Mouse (Mus musculus) urinary bladder, adult 18-20 months (tissue): ENCODE measurements around the gene Mipol1.

Experiments
- DNase-seq, 2 experiments: peaks; one replicate each; pipeline ENCODE4 v3.0.0; 2022; ENCODE audit warnings: low spot score in 2 of 2, mixed read lengths in 2 of 2

The Mipol1 gene

GRCm38 (mm10) chr12:57515702-57516377, 285.6 kb downstream of the Mipol1 start:
- peak in 1 of 2 experiments; percentile 34 for DNase-seq

- no peak for DNase-seq
Measured at GRCm38 (mm10) chr12:57528335-57528734, 298.1 kb downstream of the Mipol1 start.

DNA sequence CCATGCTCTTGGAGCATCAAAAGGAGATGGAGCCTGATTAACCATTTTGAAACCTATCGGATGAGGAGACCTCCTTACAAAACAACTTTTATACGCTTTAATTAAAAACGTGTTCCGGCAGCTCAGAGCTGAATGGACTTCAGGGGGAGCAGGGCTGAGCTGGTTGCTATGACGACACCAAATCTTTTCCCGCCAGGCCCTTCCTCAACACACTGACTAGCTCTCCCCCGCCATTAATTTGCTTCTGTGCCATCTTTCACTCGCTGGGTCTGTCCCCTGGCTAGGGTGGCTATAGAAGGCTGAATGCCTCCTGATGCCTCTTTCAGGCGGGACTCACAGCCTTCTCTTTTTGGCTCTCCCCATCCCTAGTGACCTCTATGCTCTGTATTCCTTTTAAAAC, 300.2 kb downstream of the Mipol1 start:
- no peak for DNase-seq

- no peak for DNase-seq
Measured at GRCm38 (mm10) chr12:57534517-57534878, 304.3 kb downstream of the Mipol1 start.

DNA sequence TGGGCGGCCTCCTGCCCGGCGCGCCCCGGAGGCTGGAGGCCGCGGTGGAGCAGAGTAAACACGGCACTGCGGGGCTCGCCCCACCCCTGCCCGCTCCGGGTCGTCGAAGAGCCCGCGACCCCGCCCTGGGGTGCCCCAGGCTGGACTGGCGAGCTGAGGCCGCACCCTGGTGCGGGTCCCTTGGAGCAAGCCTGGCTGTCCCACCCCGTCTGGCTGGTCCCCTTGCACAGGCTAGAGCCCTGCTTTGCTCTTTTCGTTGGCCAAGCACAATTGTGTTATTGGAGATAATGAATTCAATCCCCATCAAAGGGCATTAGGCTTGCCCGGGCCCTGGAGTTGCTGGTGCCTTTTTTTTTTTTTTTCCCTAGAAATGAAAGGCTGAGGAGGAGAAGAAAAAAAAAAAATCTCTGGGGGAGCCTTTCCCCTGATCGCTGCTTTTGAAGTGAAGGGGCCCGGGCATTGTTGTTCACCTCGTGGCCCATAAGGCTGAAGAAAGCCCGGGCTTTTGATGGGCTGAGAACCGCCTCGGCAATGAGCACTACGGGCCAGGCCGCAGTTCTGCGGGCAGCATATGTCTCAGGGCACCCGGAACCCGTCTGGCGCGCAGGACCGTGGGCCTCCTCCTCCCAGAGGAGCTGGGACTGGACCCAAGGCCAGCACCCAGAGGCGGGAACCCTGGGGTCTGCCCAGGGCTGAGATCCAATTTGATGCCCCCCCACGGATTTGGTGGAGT, 304.8 kb downstream of the Mipol1 start:
- DNase-seq: no peak

GRCm38 (mm10) chr12:57536056-57536908, 306.1 kb downstream of the Mipol1 start:
- DNase-seq: no peak

DNA sequence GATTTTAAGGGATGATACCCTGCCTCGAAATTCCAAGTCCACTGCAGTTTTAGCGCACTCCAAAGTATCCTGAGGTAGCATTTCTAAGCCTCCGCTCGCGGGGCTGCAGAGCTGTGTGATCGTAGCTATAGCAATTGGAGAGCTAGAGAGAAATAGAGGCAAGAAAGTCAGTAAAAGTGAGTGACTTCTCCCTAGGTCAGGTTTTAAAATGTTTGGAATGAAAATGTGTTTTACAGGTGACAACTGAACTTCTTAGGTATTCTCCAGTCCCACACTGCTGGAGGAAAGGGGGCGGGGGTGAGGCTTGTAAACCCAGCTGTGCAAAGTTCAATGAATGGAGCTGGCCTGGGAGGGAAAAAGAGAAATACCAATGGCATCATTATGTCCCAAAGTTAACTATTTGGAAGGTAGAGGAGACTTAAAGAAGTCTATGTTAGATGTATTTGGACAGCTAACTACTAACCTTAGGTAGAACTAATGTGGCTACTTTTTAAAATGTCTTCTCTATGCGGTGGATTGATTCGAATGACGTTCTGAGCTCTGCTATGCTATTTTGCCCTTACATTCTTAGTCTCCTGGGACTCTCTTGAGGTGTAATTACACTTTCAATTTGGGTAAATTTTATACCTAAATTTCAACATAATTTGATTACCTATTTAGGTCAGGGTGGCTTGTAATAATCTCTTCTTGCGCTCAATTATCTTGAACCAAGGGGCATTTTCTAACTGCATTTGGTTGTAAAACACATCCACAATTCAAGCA, 306.9 kb downstream of the Mipol1 start:
- DNase-seq: no peak

DNA sequence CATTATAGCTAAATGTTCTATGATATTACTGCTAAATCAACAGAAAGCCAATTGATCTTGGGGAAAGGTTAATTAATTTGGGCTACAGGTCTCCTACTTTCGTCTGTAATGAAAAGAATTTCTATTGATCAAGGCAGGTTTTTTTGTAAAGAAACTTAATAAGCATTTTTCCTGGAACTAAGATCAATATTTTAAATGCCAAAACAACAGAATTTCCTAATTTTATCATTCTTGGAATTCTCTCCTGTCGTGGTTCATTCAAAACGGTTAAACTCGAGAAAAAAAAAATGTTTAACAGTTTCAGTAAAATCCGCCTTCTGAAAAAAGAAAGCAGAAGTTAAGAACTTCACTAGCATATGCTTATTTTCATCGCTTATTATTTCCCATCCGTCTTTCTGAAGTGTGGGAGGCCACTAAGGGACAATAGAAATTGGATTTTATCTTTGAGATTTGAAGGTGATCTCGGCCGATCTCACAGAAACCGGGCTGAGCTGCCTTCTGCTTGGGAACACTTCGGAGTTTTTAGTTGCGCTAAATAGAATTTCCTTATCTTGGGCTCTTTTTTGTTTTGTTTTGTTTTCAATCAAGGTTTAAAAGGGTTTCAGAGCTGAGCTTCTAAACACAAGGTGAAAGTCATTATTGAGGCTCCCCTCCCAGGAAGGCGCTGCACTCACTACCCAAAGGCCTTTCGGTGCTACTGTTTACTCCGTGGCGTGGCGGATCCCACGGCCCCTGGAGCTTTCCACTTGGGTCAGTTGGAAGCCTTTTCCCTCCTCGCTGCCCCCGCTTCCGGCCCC, 307.8 kb downstream of the Mipol1 start:
- no peak for DNase-seq

GRCm38 (mm10) chr12:57538588-57539550, 308.6 kb downstream of the Mipol1 start:
- DNase-seq: no peak

DNA sequence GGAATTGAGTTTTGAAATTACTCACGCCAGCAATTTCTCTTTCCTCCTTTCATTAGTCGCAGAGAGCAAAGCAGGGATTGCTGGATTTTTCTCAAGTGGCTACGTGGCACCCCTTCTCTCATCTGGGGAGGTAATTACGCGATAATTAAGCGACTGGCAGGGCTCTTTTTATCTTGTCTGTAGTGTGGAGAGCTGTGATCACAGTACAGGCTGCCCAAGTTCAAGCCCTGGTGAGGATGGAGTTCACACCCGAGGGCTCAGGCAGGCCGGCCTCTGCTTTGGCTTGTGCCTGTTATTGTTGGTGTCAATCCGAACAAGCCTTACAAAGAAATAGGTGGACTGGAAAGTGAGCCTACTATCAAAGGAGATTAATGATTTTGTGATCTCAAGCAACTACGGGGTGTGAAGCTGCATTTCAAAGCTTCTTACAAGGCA, 309.3 kb downstream of the Mipol1 start:
- DNase-seq: no peak

GRCm38 (mm10) chr12:57541118-57541517, 310.9 kb downstream of the Mipol1 start:
- DNase-seq: no peak

GRCm38 (mm10) chr12:57541931-57542745, 311.9 kb downstream of the Mipol1 start:
- peak in 1 of 2 experiments; percentile 68 for DNase-seq

DNA sequence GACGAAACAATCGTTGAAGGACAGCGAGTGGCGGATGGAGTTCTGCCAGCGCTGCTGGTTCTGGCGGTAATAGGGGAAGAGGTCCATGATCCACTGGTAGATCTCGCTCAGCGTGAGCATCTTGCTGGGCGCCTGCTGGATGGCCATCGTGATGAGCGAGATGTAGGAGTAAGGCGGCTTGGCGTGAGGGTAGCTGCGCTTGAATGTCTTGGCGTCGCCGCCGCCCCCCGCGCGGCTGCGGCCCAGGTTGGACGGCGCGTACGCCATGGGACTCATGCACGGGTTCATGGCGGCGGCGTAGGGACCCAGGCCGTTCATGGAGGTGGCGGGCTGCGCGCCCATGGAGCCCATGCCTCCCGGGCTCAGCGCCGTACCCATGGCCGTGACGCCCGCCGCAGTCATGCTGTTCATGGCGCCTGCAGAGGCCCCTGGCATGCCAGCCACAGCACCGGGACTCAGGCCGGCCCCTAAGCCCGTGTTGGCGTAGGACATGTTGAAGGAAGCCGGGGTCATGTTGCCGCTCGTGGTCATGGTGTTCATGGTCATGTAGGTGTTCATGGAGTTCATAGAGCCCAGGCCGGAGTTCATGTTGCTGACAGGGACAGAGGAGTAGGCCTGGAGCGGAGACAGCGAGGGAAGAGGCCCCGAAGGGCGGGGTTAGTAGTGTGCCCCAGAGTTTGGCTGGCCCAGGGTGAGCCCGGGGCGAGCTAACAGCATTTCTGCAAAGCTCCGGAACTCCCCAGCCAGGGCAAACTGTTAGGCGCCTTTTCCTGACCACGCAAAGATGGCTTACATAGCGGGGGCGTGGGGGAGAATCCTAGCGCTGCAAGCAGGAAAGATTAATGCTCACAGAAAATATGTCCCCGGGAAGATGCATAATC, 312.8 kb downstream of the Mipol1 start:
- DNase-seq: peak in 1 of 2 experiments; percentile 68

GRCm38 (mm10) chr12:57543627-57543991, 313.4 kb downstream of the Mipol1 start:
- no peak for DNase-seq

DNA sequence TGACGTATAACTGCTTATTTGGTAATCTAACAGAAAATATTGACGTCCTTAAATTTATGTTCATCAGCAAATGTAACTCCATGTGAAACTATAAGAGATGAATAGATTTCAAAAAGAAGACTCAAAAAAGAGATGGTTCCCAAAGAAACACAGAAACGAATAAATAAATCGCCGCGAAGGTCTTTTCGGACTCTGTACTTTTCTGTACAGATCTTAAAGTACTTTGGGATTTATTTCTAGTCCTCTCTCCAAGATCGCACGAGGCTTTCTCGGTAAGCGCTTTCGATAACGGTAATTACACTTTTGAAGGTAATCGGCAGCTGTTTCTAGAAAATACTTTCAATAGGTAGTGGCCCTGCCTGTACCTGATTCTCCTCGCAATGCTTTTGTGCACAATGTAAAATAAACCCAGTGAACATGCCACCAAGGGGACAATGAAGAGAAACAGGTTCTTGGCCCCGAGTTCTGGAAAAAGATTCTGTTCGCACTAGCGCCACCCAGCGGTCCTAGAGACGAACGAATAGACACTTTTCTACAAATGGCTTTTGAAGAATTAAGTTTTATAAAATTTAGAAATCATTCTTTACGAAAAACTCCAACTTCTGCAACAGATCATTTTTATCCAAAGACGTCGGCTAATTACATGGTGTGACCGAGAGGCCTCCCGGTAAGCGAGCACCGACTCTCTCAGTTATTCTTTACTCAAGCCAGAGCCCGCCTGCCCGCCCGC, 314.6 kb downstream of the Mipol1 start:
- DNase-seq: no peak

GRCm38 (mm10) chr12:57545371-57546241, 315.4 kb downstream of the Mipol1 start:
- DNase-seq: no peak
